Mouse (Mus musculus) midbrain, embryonic 11.5 days (tissue): ENCODE results near the gene Kcnh4. TPM values are rescaled to one million over a fixed set of nuclear protein-coding genes. Genes with fewer than 3 reads are reported as not detected.

Experiments
- ATAC-seq: fragments of 200-750 bp; cut with Nextera tagmentation; 2 replicates; pipeline ENCODE4 v1.8.0; 2017; ENCODE audit warnings: moderate TSS enrichment, moderate library complexity; ENCODE audit not compliant: low FRiP score
- DNase-seq: peaks from one replicate; pipeline ENCODE4 v3.0.0; 2015; ENCODE audit warnings: low spot score; ENCODE audit errors: missing footprints
- H3K27ac ChIP-seq: fragments of 300-500 bp; sonication (generic); 2 replicates; pipeline ENCODE4 v1.5.1; 2014; ENCODE audit warnings: low read depth, low read length
- H3K27me3 ChIP-seq: fragments of 300-500 bp; sonication (generic); 2 replicates; pipeline ENCODE4 v1.6.1; 2014; ENCODE audit warnings: mild to moderate bottlenecking, low read length, moderate library complexity, mixed read lengths; ENCODE audit not compliant: control insufficient read depth, insufficient read depth
- H3K36me3 ChIP-seq: fragments of 300-500 bp; sonication (generic); 2 replicates; pipeline ENCODE4 v1.6.1; 2014; ENCODE audit warnings: mild to moderate bottlenecking, low read length, moderate library complexity, mixed read lengths; ENCODE audit not compliant: control insufficient read depth, insufficient read depth
- H3K4me1 ChIP-seq: fragments of 300-500 bp; sonication (generic); 2 replicates; pipeline ENCODE4 v1.6.1; 2014; ENCODE audit warnings: low read length; ENCODE audit not compliant: control insufficient read depth, insufficient read depth
- H3K4me2 ChIP-seq: fragments of 300-500 bp; sonication (generic); 2 replicates; pipeline ENCODE4 v1.6.1; 2014; ENCODE audit warnings: mild to moderate bottlenecking, moderate library complexity
- H3K4me3 ChIP-seq: fragments of 300-500 bp; sonication (generic); 2 replicates; pipeline ENCODE4 v1.5.1; 2014; ENCODE audit warnings: low read depth, low read length
- H3K9ac ChIP-seq: fragments of 300-500 bp; sonication (generic); 2 replicates; pipeline ENCODE4 v1.6.1; 2014; ENCODE audit warnings: low read length
- H3K9me3 ChIP-seq: fragments of 300-500 bp; sonication (generic); 2 replicates; pipeline ENCODE4 v1.6.1; 2016; ENCODE audit warnings: low read length; ENCODE audit not compliant: control insufficient read depth
- WGBS: fragments of 180-500 bp; shearing (Covaris S2); extraction: QIAGEN DNeasy Blood & Tissue Kit; methylation state at CpG from one replicate; pipeline ENCODE4 v1.1.7; 2014; 5-methylcytosine and 5-hydroxymethylcytosine counted together
- polyA plus RNA-seq: library from polyadenylated mRNA; unstranded; fragments of >200 nt; fragmentation: Nextera tagmentation; extraction: Ambion mirVana; gene quantifications from 2 replicates; pipeline ENCODE4 v1.2.1, GENCODE M21; 2014

Kcnh4 gene
- polyA plus RNA-seq, 1 experiment from 2014 or later: 2.7 TPM

- WGBS: 61% methylated on average over 4 of the region's 4 CpGs
- Histone ChIP-seq H3K27me3 (no peaks in the 10 kb centered on the region), H3K4me1 (peaks cover 17% of the 10 kb centered on the region), H3K4me3 (no peak overlapping the region), H3K9me3 (no peaks in the 10 kb centered on the region), H3K4me2 (peak overlapping the region; percentile 33), H3K27ac (peak overlapping the region; percentile 7; the same call in 1 of the 2 replicates), H3K9ac (peak overlapping the region; percentile 16; the same call in 1 of the 2 replicates), H3K36me3 (peaks cover 16% of the 10 kb centered on the region)
- DNase-seq (no peak), ATAC-seq (no peak)
These were observed 46.6 kb downstream of the Kcnh4 start for GRCm38 (mm10) chr11:100713174-100713573.

GRCm38 (mm10) chr11:100711783-100712615, 47.7 kb downstream of the Kcnh4 start, which contains the start of gene Kat2a:
TSS of gene Kat2a (minus strand) at chr11:100712465.
- peaks cover 11% of the 10 kb centered on the region for H3K36me3 ChIP-seq
- peak; percentile 97 for DNase-seq
- peak within 1 kb of the TSS; percentile 71 for H3K4me2 ChIP-seq
- peak within 1 kb of the TSS; percentile 46; the same call in 1 of the 2 replicates for H3K27ac ChIP-seq
- peak within 1 kb of the TSS; percentile 96 for H3K9ac ChIP-seq
- peak; percentile 90 for ATAC-seq
- WGBS: 3% methylated on average over 48 of the region's 48 CpGs
- H3K27me3 ChIP-seq: no peaks in the 10 kb centered on the region
- H3K9me3 ChIP-seq: no peaks in the 10 kb centered on the region
- peaks cover 17% of the 10 kb centered on the region for H3K4me1 ChIP-seq
- H3K4me3 ChIP-seq: peak within 1 kb of the TSS; percentile 91

- Histone ChIP-seq H3K27ac (no peak overlapping the region), H3K9me3 (no peaks in the 10 kb centered on the region), H3K4me2 (no peak overlapping the region), H3K4me1 (peaks cover 17% of the 10 kb centered on the region), H3K27me3 (no peaks in the 10 kb centered on the region), H3K9ac (no peak overlapping the region), H3K4me3 (no peak overlapping the region), H3K36me3 (peaks cover 7% of the 10 kb centered on the region)
- ATAC-seq (no peak), DNase-seq (no peak)
- WGBS: 93% methylated on average over 4 of the region's 4 CpGs
These were observed 48.8 kb downstream of the Kcnh4 start for GRCm38 (mm10) chr11:100710977-100711376.

- Histone ChIP-seq H3K9ac (no peak overlapping the region), H3K4me2 (no peak overlapping the region), H3K9me3 (no peaks in the 10 kb centered on the region), H3K4me3 (no peak overlapping the region), H3K27me3 (no peaks in the 10 kb centered on the region), H3K4me1 (peaks cover 17% of the 10 kb centered on the region), H3K36me3 (peaks cover 5% of the 10 kb centered on the region), H3K27ac (no peak overlapping the region)
- DNase-seq (no peak), ATAC-seq (no peak)
- 95% methylated on average over 15 of the region's 15 CpGs for WGBS
These were observed 49.2 kb downstream of the Kcnh4 start for GRCm38 (mm10) chr11:100710528-100710927.

- Histone ChIP-seq H3K4me2 (no peak overlapping the region), H3K9me3 (no peaks in the 10 kb centered on the region), H3K27ac (no peak overlapping the region), H3K36me3 (peaks cover 11% of the 10 kb centered on the region), H3K4me3 (no peak overlapping the region), H3K9ac (no peak overlapping the region), H3K27me3 (no peaks in the 10 kb centered on the region), H3K4me1 (peaks cover 17% of the 10 kb centered on the region)
- 93% methylated on average over 9 of the region's 9 CpGs for WGBS
- ATAC-seq (no peak), DNase-seq (no peak)
These were observed 50.4 kb downstream of the Kcnh4 start for GRCm38 (mm10) chr11:100709201-100709810.

GRCm38 (mm10) chr11:100705095-100705747, 54.5 kb downstream of the Kcnh4 start:
- no peaks in the 10 kb centered on the region for H3K9me3 ChIP-seq
- H3K4me1 ChIP-seq: no peaks in the 10 kb centered on the region
- no peak for DNase-seq
- 93% methylated on average over 23 of the region's 23 CpGs for WGBS
- peaks cover 11% of the 10 kb centered on the region for H3K36me3 ChIP-seq
- H3K27me3 ChIP-seq: no peaks in the 10 kb centered on the region
- no peak overlapping the region for H3K4me3 ChIP-seq
- no peak overlapping the region for H3K4me2 ChIP-seq
- H3K9ac ChIP-seq: no peak overlapping the region; the same call in 1 of the 2 replicates
- ATAC-seq: no peak
- H3K27ac ChIP-seq: no peak overlapping the region

GRCm38 (mm10) chr11:100703851-100704531, 55.8 kb downstream of the Kcnh4 start, which contains the start of gene Dhx58:
TSS of gene Dhx58 (minus strand) at chr11:100704271.
- 76% methylated on average over 7 of the region's 7 CpGs for WGBS
- DNase-seq: no peak

GRCm38 (mm10) chr11:100703366-100703765, 56.4 kb downstream of the Kcnh4 start:
- H3K27me3 ChIP-seq: no peaks in the 10 kb centered on the region
- ATAC-seq (no peak), DNase-seq (no peak)
- no peaks in the 10 kb centered on the region for H3K4me1 ChIP-seq
- no peak overlapping the region for H3K9ac ChIP-seq
- H3K4me3 ChIP-seq: no peak overlapping the region
- WGBS: 70% methylated on average over 11 of the region's 11 CpGs
- no peak overlapping the region for H3K4me2 ChIP-seq
- H3K36me3 ChIP-seq: peaks cover 6% of the 10 kb centered on the region; the same call in 1 of the 2 replicates
- no peak overlapping the region for H3K27ac ChIP-seq
- H3K9me3 ChIP-seq: no peaks in the 10 kb centered on the region

More at GRCm38 (mm10) chr11:100703851-100704531, 55.8 kb downstream of the Kcnh4 start, which contains the start of gene Dhx58:
- Histone ChIP-seq H3K27ac (no peak within 1 kb of the TSS), H3K9ac (no peak within 1 kb of the TSS; the same call in 1 of the 2 replicates), H3K27me3 (no peaks in the 10 kb centered on the region), H3K4me2 (no peak within 1 kb of the TSS), H3K4me1 (no peaks in the 10 kb centered on the region), H3K36me3 (peaks cover 11% of the 10 kb centered on the region; the same call in 1 of the 2 replicates), H3K4me3 (no peak within 1 kb of the TSS), H3K9me3 (no peaks in the 10 kb centered on the region)
- ATAC-seq: no peak
